Mouse (Mus musculus): Measurements from ENCODE around the gene Ankdd1b.

DNA sequence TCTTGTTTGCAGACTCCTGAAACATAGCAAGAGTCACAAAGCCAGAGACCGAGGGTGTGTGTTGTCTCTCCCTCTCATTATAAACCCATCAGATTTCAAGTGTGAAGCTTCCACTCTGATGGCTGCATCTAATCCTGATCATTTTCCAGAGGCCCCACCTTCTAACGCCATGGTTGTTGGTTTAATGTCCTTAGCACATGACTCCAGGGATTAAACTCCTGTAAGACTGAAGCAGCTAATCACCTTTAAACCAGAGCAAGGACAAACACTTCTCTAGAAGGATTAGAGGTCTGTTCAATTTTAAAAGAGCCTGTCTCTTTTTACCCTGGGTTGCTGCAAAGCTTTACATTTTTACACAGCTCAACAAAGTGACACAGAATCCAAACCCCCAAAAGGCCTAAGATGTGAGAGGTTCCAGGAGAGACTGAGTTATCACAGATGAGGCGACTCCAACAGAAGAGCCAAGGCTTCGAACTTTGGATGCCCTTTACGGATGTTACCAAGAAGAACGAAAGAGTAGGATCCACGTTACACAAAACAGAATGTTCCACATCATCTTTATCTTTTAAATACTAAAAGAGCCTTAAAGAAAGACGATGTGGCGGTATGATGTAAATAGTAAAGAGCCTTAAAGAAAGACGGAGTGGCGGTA lies 20.7 kb downstream of the Ankdd1b start:
- no peak for TF ChIP-seq CHD2 (IDR thresholded peaks at IDR 0.05; ENCODE audit: low read depth, low read length)
- no peak for TF ChIP-seq MAFK (IDR thresholded peaks at IDR 0.05; ENCODE audit: insufficient read depth, low read depth, low read length)
- TF ChIP-seq ZC3H11A (IDR thresholded peaks at IDR 0.05; ENCODE audit: borderline replicate concordance, low read depth, low read length) = no peak
- no peak for TF ChIP-seq HCFC1 (IDR thresholded peaks at IDR 0.05; ENCODE audit: borderline replicate concordance, insufficient read depth, low read length)
